22 mouse cellular contexts compared by ENCODE assay signal in the genomic region with DNA sequence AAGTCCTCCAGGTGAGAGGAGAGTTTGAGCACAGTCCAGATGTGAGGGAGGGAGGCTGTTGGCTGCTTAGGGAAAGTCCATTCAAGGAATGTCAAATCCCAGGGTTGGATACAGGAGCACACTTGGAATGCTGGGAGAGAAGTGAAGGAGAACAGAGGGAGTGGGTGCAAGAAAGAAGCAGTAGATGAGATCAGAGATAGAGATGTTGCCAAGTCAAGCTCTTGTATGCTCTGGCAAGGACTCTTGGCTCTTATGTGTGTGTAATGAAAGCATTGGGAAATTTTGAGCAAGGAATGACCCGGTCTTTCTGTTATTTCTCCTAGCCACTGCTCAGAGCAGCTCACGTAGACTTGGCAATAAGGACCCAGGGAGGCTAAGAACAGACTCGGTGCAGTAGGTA.
DNase-seq lines count a peak whose midpoint lies in the region; ATAC-seq and TF ChIP-seq lines count a peak whose summit lies in the region.
"Had no signal": no experiment of that assay in that cellular context is flagged by ENCODE, and none has a peak within 500 bp of the region (broad histone marks: within the 10 kb centered on the region; RNA-seq: fewer than 3 reads in every experiment).

No protein-coding gene starts in this region.

- H3K4me2 ChIP-seq in midbrain, embryonic 11.5 days, result no peak overlapping the region
- no peak overlapping the region for H3K4me2 ChIP-seq in midbrain, postnatal 0 days (ENCODE audit: low read depth, low read length, poor library complexity, severe bottlenecking)
- no peak overlapping the region for H3K4me2 ChIP-seq in forebrain, embryonic 14.5 days (ENCODE audit: low read length)
- H3K4me2 ChIP-seq: forebrain, embryonic 13.5 days; heart, embryonic 12.5 days; liver, embryonic 13.5 days; lung, embryonic 15.5 days; midbrain, embryonic 12.5 days had no signal

- H3K9ac ChIP-seq in midbrain, embryonic 11.5 days (ENCODE audit: low read length), result no peak overlapping the region
- H3K9ac ChIP-seq in midbrain, postnatal 0 days (replicated peaks; ENCODE audit: low read length, poor library complexity, severe bottlenecking), result no peak overlapping the region
- no peak overlapping the region for H3K9ac ChIP-seq in forebrain, embryonic 14.5 days (ENCODE audit: low read length)
- H3K9ac ChIP-seq: forebrain, embryonic 13.5 days; heart, embryonic 12.5 days; liver, embryonic 13.5 days; lung, embryonic 15.5 days; midbrain, embryonic 12.5 days had no signal

- no peaks in the 10 kb centered on the region for H3K36me3 ChIP-seq in heart, embryonic 10.5 days
- no peaks in the 10 kb centered on the region for H3K36me3 ChIP-seq in midbrain, embryonic 11.5 days (ENCODE audit: control insufficient read depth, insufficient read depth, low read length)
- no peaks in the 10 kb centered on the region for H3K36me3 ChIP-seq in midbrain, postnatal 0 days (ENCODE audit: insufficient read depth, low read length)
- H3K36me3 ChIP-seq in forebrain, embryonic 14.5 days (ENCODE audit: control insufficient read depth, insufficient read depth, low read length), result no peaks in the 10 kb centered on the region
- H3K36me3 ChIP-seq: heart, embryonic 12.5 days; hindbrain, embryonic 10.5 days; liver, embryonic 13.5 days; lung, embryonic 15.5 days; midbrain, embryonic 12.5 days had no signal

- H3K27ac ChIP-seq in heart, embryonic 10.5 days, result no peak overlapping the region
- no peak overlapping the region for H3K27ac ChIP-seq in midbrain, embryonic 11.5 days (ENCODE audit: low read depth, low read length)
- no peak overlapping the region for H3K27ac ChIP-seq in midbrain, postnatal 0 days (ENCODE audit: low read depth, low read length)
- H3K27ac ChIP-seq in forebrain, embryonic 14.5 days (ENCODE audit: low read depth, low read length), result no peak overlapping the region
- H3K27ac ChIP-seq: forebrain, embryonic 13.5 days; hindbrain, embryonic 10.5 days; liver, embryonic 13.5 days; lung, embryonic 15.5 days; midbrain, embryonic 12.5 days had no signal

- H3K4me1 ChIP-seq in heart, embryonic 10.5 days, result no peaks in the 10 kb centered on the region
- no peaks in the 10 kb centered on the region for H3K4me1 ChIP-seq in midbrain, embryonic 11.5 days (ENCODE audit: control insufficient read depth, insufficient read depth, low read length)
- H3K4me1 ChIP-seq in midbrain, postnatal 0 days (ENCODE audit: insufficient read depth, low read length), result no peaks in the 10 kb centered on the region
- no peaks in the 10 kb centered on the region for H3K4me1 ChIP-seq in forebrain, embryonic 14.5 days (ENCODE audit: control insufficient read depth, insufficient read depth, low read length)
- H3K4me1 ChIP-seq: forebrain, embryonic 13.5 days; heart, embryonic 12.5 days; hindbrain, embryonic 10.5 days; liver, embryonic 13.5 days; lung, embryonic 15.5 days; midbrain, embryonic 12.5 days had no signal

- DNase-seq in heart, adult 11 months, result peak; percentile 60
- DNase-seq in heart, embryonic 10.5 days (ENCODE audit: low spot score), result no peak
- peak; percentile 62 for DNase-seq in midbrain, embryonic 11.5 days (ENCODE audit: low spot score, missing footprints)
- no peak for DNase-seq in midbrain, postnatal 0 days (ENCODE audit: low spot score)
- DNase-seq in gonadal fat pad, adult 2 months (ENCODE audit: low read depth), result peak; percentile 95
- DNase-seq in testis, postnatal 14 days (ENCODE audit: low spot score), result no peak
- DNase-seq in forebrain, embryonic 14.5 days (ENCODE audit: low spot score), result no peak
- DNase-seq: cerebellum, adult 11-12 months; cerebellum, postnatal 10 days; heart, postnatal 10 days; kidney, adult 9 months; kidney, postnatal 14 days; left cerebral cortex, postnatal 4 days; liver, embryonic 13.5 days; thymus, postnatal 14 days had no signal

- 90% methylated on average over 3 of the region's 3 CpGs for WGBS in heart, embryonic 10.5 days
- 97% methylated on average over 3 of the region's 3 CpGs for WGBS in midbrain, embryonic 11.5 days
- 89% methylated on average over 3 of the region's 3 CpGs for WGBS in midbrain, postnatal 0 days
- WGBS in forebrain, embryonic 14.5 days, result 89% methylated on average over 3 of the region's 3 CpGs

- ATAC-seq in midbrain, embryonic 11.5 days (ENCODE audit: low FRiP score), result no peak
- no peak for ATAC-seq in midbrain, postnatal 0 days (ENCODE audit: low FRiP score)
- no peak for ATAC-seq in forebrain, embryonic 14.5 days
- ATAC-seq: forebrain, embryonic 13.5 days; hindbrain, embryonic 16.5 days; intestine, embryonic 16.5 days had no signal

- TF ChIP-seq CTCF in midbrain, postnatal 0 days (IDR thresholded peaks at IDR 0.05), result no peak

- no peak overlapping the region for H3K4me3 ChIP-seq in heart, embryonic 10.5 days
- H3K4me3 ChIP-seq in midbrain, embryonic 11.5 days (ENCODE audit: low read depth, low read length), result no peak overlapping the region
- no peak overlapping the region for H3K4me3 ChIP-seq in midbrain, postnatal 0 days (ENCODE audit: low read depth, low read length)
- H3K4me3 ChIP-seq in forebrain, embryonic 14.5 days (ENCODE audit: low read depth, low read length), result no peak overlapping the region
- H3K4me3 ChIP-seq: forebrain, embryonic 13.5 days; heart, embryonic 12.5 days; hindbrain, embryonic 10.5 days; liver, embryonic 13.5 days; lung, embryonic 15.5 days; midbrain, embryonic 12.5 days had no signal

- H3K9me3 ChIP-seq in heart, embryonic 10.5 days, result no peaks in the 10 kb centered on the region
- no peaks in the 10 kb centered on the region for H3K9me3 ChIP-seq in midbrain, embryonic 11.5 days (ENCODE audit: control insufficient read depth, low read length)
- H3K9me3 ChIP-seq in midbrain, postnatal 0 days (ENCODE audit: low read length), result no peaks in the 10 kb centered on the region
- H3K9me3 ChIP-seq in forebrain, embryonic 14.5 days (replicated peaks; ENCODE audit: control insufficient read depth, low read length), result no peaks in the 10 kb centered on the region
- H3K9me3 ChIP-seq: forebrain, embryonic 13.5 days; heart, embryonic 12.5 days; hindbrain, embryonic 10.5 days; liver, embryonic 13.5 days; lung, embryonic 15.5 days; midbrain, embryonic 12.5 days had no signal

- no peaks in the 10 kb centered on the region for H3K27me3 ChIP-seq in heart, embryonic 10.5 days (ENCODE audit: insufficient read depth, poor library complexity, severe bottlenecking)
- no peaks in the 10 kb centered on the region for H3K27me3 ChIP-seq in midbrain, embryonic 11.5 days (ENCODE audit: control insufficient read depth, insufficient read depth, low read length)
- H3K27me3 ChIP-seq in midbrain, postnatal 0 days (ENCODE audit: insufficient read depth, low read length), result no peaks in the 10 kb centered on the region
- no peaks in the 10 kb centered on the region for H3K27me3 ChIP-seq in forebrain, embryonic 14.5 days (replicated peaks; ENCODE audit: control insufficient read depth, insufficient read depth, low read length)
- H3K27me3 ChIP-seq: forebrain, embryonic 13.5 days; heart, embryonic 12.5 days; liver, embryonic 13.5 days; lung, embryonic 15.5 days; midbrain, embryonic 12.5 days had no signal

Comparison
In these comparisons a context has a peak if more than half of its experiments do, and no peak if none do; other contexts are left out.
1. DNase-seq: peak in heart, adult 11 months (single experiment), midbrain, embryonic 11.5 days (single experiment) and gonadal fat pad, adult 2 months (single experiment); none in heart, embryonic 10.5 days (single experiment), midbrain, postnatal 0 days (single experiment), testis, postnatal 14 days (single experiment) and forebrain, embryonic 14.5 days (single experiment).